Mouse (Mus musculus) ES-E14 (cell line): Measurements from ENCODE around the gene Fam205c.

Experiments
- CHD2 ChIP-seq: IDR thresholded peaks from 2 replicates; pipeline ENCODE4 v1.6.1; 2014; ENCODE audit warnings: mild to moderate bottlenecking, low read depth, low read length, inconsistent platforms
- ZC3H11A ChIP-seq: IDR thresholded peaks from 2 replicates; pipeline ENCODE4 v1.6.1; 2012; ENCODE audit warnings: low read depth, mild to moderate bottlenecking, inconsistent platforms, low read length, borderline replicate concordance
- ZNF384 ChIP-seq: IDR thresholded peaks from 2 replicates; pipeline ENCODE4 v1.6.1; 2012; ENCODE audit warnings: low read depth, low read length, inconsistent platforms

DNA sequence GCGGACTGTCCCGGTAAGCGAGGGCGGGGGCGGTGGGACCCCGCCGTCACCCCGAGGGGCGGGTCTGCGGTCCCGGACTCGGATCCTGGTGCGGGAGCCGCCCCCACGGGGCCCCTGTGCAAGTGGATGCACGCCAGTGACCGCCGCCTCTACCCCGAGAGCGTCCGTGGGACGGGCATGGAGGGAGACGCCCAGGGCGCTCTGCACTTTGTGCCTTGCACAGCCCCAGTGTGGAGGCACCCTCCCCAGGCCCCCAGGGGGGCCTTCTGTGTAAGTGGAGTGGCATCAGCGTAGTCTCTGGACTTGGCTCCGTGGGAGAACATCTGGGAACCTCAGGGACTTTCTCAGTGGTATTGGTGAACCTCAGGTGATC is 43.4 kb upstream of the Fam205c start:
- TF ChIP-seq ZC3H11A (no peak), ZNF384 (no peak), CHD2 (no peak)
